Mouse (Mus musculus) frontal cortex, postnatal 25 days (tissue): ENCODE data around the gene Atp2a3.

Experiments used
- DNase-seq, 2 experiments: peaks; one replicate each; pipeline ENCODE4 v3.0.0; 2022; ENCODE audit warnings: low spot score in 2 of 2

Gene Atp2a3

GRCm38 (mm10) chr11:73036077-73036476, 75.1 kb downstream of the Atp2a3 start:
- no peak for DNase-seq

DNA sequence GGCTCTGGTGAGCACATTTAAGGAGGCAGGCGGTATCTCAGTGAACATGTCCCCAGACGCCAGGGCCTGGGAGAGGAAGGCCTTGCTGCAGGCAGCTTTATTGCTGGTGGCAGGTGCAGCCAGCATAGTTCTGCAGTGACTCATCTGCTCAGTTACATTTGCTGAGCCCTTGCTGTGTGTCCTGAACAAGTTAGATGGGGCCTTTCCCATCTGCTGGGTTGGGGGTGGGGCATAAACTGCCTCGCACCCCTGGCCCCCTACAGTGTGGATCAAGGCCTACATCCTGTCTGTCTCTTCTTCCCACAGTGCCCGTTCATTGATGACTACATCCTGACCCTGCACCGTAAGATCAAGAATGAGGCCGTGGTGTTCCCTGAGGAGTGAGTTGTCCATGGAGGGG, 75.9 kb downstream of the Atp2a3 start:
- DNase-seq, result no peak

- no peak for DNase-seq
These were observed 76.7 kb downstream of the Atp2a3 start for GRCm38 (mm10) chr11:73037691-73038090.

DNA sequence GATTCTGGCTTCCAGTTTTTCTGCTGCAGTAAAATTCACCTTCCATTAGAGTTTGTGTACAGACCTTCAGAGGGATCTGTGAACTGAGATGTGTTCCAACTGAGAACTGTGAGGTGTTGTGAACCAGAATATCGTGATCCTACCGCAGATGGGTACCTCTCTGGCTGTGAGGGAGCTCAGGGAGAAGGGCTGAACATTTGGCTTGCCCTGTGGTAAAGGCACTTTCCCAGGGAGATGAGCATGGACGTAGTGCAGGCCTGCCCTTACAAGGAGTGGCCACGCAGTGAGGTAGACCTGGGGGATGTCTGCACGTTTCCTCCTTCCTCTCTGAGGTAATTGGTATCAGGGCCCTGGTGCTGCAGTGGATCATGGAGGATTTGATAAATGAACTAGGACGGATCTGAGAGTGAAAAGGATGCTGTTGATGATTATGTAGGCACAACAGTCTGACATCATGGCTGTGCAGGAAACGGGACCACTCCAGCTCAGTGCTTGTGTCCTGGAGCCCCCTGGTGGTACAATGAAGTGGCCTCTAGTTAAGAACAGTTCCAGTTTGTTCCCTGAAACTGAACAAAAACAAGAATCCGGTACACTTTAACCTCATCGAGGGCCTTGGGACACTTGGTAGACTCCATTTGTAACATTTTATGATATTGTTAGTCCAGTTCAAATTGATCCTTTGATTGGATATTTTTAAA, 78.3 kb downstream of the Atp2a3 start:
- DNase-seq, result no peak
